Mouse (Mus musculus) myocyte (in vitro differentiated cells): ENCODE data around the gene Gm49320. TPM values are rescaled to one million over a fixed set of nuclear protein-coding genes. Genes with fewer than 3 reads are reported as not detected.

Source experiments
- H3K27me3 ChIP-seq: one replicate; pipeline ENCODE4 v1.6.1; 2011; ENCODE audit not compliant: control insufficient read depth, insufficient read depth, insufficient read length
- H3K36me3 ChIP-seq: one replicate; pipeline ENCODE4 v1.6.1; 2011; ENCODE audit not compliant: control insufficient read depth, insufficient read depth
- H3K4me2 ChIP-seq: one replicate; pipeline ENCODE4 v1.6.1; 2011; ENCODE audit warnings: low read depth, control low read depth
- H3K4me3 ChIP-seq: one replicate; pipeline ENCODE4 v1.5.1; 2011; ENCODE audit warnings: mild to moderate bottlenecking, control low read depth, moderate library complexity
- H3K79me2 ChIP-seq: one replicate; pipeline ENCODE4 v1.6.1; 2011; ENCODE audit not compliant: control insufficient read depth, insufficient read depth
- H3ac ChIP-seq: one replicate; pipeline ENCODE4 v1.6.1; 2011; ENCODE audit not compliant: control insufficient read depth, insufficient read length
- CEBPB ChIP-seq: IDR thresholded peaks from 2 replicates; pipeline ENCODE4 v1.6.1; 2011; ENCODE audit warnings: mild to moderate bottlenecking, moderate library complexity; ENCODE audit not compliant: poor library complexity, insufficient read depth, severe bottlenecking
- E2F4 ChIP-seq: IDR thresholded peaks from one replicate; pipeline ENCODE4 v1.6.1; 2011; ENCODE audit warnings: mild to moderate bottlenecking, control low read depth, moderate library complexity; ENCODE audit not compliant: insufficient read depth
- MAX ChIP-seq: IDR thresholded peaks from one replicate; pipeline ENCODE4 v1.6.1; 2011; ENCODE audit warnings: low read depth, mild to moderate bottlenecking, control low read depth
- MYOD1 ChIP-seq, 3 experiments: IDR thresholded peaks; one replicate each; pipeline ENCODE4 v1.6.1; 2011; ENCODE audit warnings: control low read depth in 2 of 3, low read depth in 2 of 3, mild to moderate bottlenecking in 2 of 3, moderate library complexity in 1 of 3; ENCODE audit not compliant: insufficient read length in 2 of 3, control insufficient read depth in 1 of 3
- MYOG ChIP-seq, 3 experiments: IDR thresholded peaks; one replicate each; pipeline ENCODE4 v1.6.1; 2011; ENCODE audit warnings: control low read depth in 2 of 3, low read depth in 2 of 3, mild to moderate bottlenecking in 2 of 3; ENCODE audit not compliant: insufficient read length in 2 of 3, control insufficient read depth in 1 of 3, insufficient read depth in 1 of 3
- POLR2A ChIP-seq: IDR thresholded peaks from one replicate; pipeline ENCODE4 v1.6.1; 2011; ENCODE audit warnings: low read depth, mild to moderate bottlenecking, control low read depth, moderate library complexity; ENCODE audit not compliant: insufficient read length
- POLR2AphosphoS2 ChIP-seq: IDR thresholded peaks from one replicate; pipeline ENCODE4 v1.6.1; 2011; ENCODE audit warnings: low read depth, control low read depth; ENCODE audit not compliant: insufficient read length
- REST ChIP-seq: IDR thresholded peaks from one replicate; pipeline ENCODE4 v1.6.1; 2011; ENCODE audit warnings: mild to moderate bottlenecking, control low read depth, moderate library complexity; ENCODE audit not compliant: insufficient read depth, insufficient read length
- SRF ChIP-seq: IDR thresholded peaks from one replicate; pipeline ENCODE4 v1.6.1; 2011; ENCODE audit warnings: low read depth; ENCODE audit not compliant: control insufficient read depth, insufficient read length
- TCF12 ChIP-seq: IDR thresholded peaks from one replicate; pipeline ENCODE4 v1.6.1; 2011; ENCODE audit warnings: mild to moderate bottlenecking, control low read depth; ENCODE audit not compliant: poor library complexity, insufficient read depth, severe bottlenecking
- TCF3 ChIP-seq: IDR thresholded peaks from one replicate; pipeline ENCODE4 v1.6.1; 2011; ENCODE audit warnings: low read depth, control low read depth; ENCODE audit not compliant: insufficient read length
- USF1 ChIP-seq: IDR thresholded peaks from one replicate; pipeline ENCODE4 v1.6.1; 2011; ENCODE audit warnings: low read depth, mild to moderate bottlenecking, control low read depth, moderate library complexity
- polyA plus RNA-seq: library from polyadenylated mRNA; unstranded; fragments of >200 nt; fragmentation: generic; extraction: Trizol; gene quantifications from one replicate; pipeline ENCODE4 v1.2.1, GENCODE M21; 2012; ENCODE audit warnings: missing spikeins

Gm49320 gene
- polyA plus RNA-seq = 0.36 TPM

DNA sequence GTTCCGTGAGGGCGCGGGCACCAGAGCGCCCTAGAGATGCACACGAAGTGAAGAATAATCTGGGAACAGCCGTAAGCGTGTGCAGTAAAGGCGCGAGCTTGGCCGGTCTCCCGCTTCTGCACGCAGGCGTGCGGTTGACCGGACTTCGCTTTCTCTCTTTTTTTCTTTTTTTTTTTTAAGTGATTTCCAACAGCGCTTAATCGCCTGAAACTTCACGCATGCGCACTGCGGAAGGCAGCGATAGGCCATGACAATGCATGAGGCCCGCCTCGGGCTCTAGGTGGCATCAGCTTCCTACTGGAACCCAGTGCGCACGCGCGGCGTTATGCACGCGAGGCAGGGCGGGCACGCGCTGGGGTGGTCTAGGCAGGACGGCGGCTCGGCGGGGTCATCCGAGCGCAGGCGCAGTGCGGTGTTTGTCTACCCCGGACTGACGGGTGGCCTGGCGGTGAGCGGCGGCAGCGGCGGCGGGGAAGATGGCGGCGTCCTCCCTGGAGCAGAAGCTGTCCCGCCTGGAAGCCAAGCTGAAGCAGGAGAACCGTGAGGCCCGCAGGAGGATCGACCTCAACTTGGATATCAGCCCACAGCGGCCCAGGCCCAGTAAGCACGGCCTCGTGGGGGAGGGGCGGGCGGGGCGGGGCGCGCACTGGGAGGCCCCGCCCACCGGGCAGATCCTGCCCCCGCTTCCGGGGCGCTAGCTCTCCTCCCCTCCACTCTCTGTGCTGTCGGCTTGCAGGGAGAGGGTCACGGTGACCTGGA, at the start of gene Gm49320, which contains the start of gene Map2k7:
Gm49320 (plus strand) TSS at position 432 of the 759 bp plus-strand sequence.
Map2k7 (plus strand) TSS at position 307 of the 759 bp plus-strand sequence.
- peak within 1 kb of the TSS; percentile 91 for H3K4me2 ChIP-seq
- no peaks in the 10 kb centered on the region for H3K27me3 ChIP-seq

DNA sequence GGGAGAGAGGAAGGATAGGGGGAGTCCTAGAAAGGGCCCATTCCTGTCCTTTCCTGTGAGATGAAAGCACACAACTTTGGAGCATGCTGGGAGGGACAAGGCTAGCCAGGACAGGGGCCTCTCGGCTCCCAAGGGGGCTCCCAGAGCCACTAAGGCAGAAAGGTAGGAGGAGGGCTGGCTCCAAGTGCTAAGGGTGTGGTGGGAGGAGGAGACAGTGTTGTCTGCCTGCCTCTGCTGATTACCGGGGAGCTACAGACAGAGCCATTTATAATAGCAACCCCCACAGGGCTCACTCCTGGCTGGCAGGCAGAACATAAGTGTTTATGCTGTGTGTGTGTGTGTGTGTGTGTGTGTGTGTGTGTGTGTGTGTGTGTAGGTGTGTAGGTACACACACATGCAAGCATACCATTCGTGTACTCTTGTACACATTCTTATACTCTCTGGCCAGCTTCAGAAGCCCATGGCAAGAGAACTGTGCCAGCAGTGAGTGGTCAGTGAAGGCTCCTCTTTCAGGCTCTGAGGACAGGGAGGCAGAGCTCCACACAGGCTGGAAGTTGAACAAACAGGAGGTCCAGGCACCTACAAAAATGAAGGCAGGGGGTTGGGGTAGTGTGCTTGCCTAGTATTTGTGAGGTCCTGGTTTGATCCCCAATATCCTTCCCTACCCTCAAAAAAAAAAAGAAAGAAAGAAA, 49.5 kb upstream of the Gm49320 start:
- H3ac ChIP-seq = no peak overlapping the region
- H3K4me2 ChIP-seq = no peak overlapping the region
- H3K4me3 ChIP-seq = no peak overlapping the region
- H3K27me3 ChIP-seq = no peaks in the 10 kb centered on the region
- TF ChIP-seq TCF12 (no peak), MAX (no peak), CEBPB (no peak), USF1 (no peak), MYOD1 (IDR thresholded peaks at IDR 0.05; ENCODE audit: control insufficient read depth in 1 of 3, insufficient read length in 2 of 3, low read depth in 2 of 3) (no peak), POLR2AphosphoS2 (no peak), MYOG (IDR thresholded peaks at IDR 0.05; ENCODE audit: control insufficient read depth in 1 of 3, insufficient read depth in 1 of 3, insufficient read length in 2 of 3, low read depth in 2 of 3) (no peak), SRF (no peak), POLR2A (no peak), REST (no peak), TCF3 (no peak), E2F4 (no peak)
- peaks cover 12% of the 10 kb centered on the region for H3K36me3 ChIP-seq
- H3K79me2 ChIP-seq = no peaks in the 10 kb centered on the region

More for the DNA sequence above, at the start of gene Gm49320, which contains the start of gene Map2k7:
- H3K79me2 ChIP-seq = peaks cover 31% of the 10 kb centered on the region
- H3ac ChIP-seq = peak within 1 kb of the TSS; percentile 76
- peak within 1 kb of the TSS; percentile 89 for H3K4me3 ChIP-seq
- TF ChIP-seq E2F4 (no peak), POLR2A (peak; percentile 78), TCF12 (no peak), MYOG (IDR thresholded peaks at IDR 0.05; ENCODE audit: control insufficient read depth in 1 of 3, insufficient read depth in 1 of 3, insufficient read length in 2 of 3, low read depth in 2 of 3) (peak in 2 of 3 experiments; percentile 39 to 46), POLR2AphosphoS2 (peak; percentile 96), REST (no peak), CEBPB (no peak), SRF (peak; percentile 64), MYOD1 (IDR thresholded peaks at IDR 0.05; ENCODE audit: control insufficient read depth in 1 of 3, insufficient read length in 2 of 3, low read depth in 2 of 3) (peak in 1 of 3 experiments; percentile 65), USF1 (no peak), MAX (no peak)
- H3K36me3 ChIP-seq = peaks cover 6% of the 10 kb centered on the region

DNA sequence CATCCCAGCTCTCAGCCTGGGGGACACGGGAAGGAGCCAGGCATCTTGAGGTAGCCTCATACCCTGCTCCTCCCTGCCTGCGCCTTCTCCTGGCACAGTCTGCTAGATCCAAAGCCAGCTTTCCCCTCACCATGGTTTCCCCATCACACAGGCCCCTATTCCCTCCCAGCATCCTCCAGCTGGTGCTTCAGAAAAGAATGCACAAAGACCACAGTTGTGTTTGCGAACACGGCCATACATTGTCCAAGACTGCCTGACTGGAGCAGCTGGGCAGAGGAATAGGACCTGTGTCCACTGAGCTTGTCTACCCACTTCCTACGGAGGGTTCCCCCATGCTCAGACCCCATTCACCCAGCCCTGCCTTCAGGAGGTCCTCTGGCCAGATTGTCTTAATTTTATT, 46.4 kb upstream of the Gm49320 start:
- Histone ChIP-seq H3K27me3 (no peaks in the 10 kb centered on the region), H3K36me3 (peaks cover 9% of the 10 kb centered on the region), H3K4me2 (no peak overlapping the region), H3K79me2 (no peaks in the 10 kb centered on the region), H3ac (no peak overlapping the region), H3K4me3 (no peak overlapping the region)
- TF ChIP-seq USF1 = no peak
- no peak for TF ChIP-seq TCF12
- TF ChIP-seq POLR2A = no peak
- no peak for TF ChIP-seq MYOD1 (IDR thresholded peaks at IDR 0.05; ENCODE audit: control insufficient read depth in 1 of 3, insufficient read length in 2 of 3, low read depth in 2 of 3)
- TF ChIP-seq TCF3 = no peak
- no peak for TF ChIP-seq MAX

- TF ChIP-seq POLR2A (no peak), TCF3 (no peak), MAX (no peak), TCF12 (no peak), MYOD1 (IDR thresholded peaks at IDR 0.05; ENCODE audit: control insufficient read depth in 1 of 3, insufficient read length in 2 of 3, low read depth in 2 of 3) (peak in 1 of 3 experiments; percentile 21), USF1 (no peak), SRF (no peak)
- H3K4me2 ChIP-seq = peak overlapping the region; percentile 12
- H3ac ChIP-seq = no peak overlapping the region
- no peak overlapping the region for H3K4me3 ChIP-seq
- no peaks in the 10 kb centered on the region for H3K27me3 ChIP-seq
- peaks cover 4% of the 10 kb centered on the region for H3K36me3 ChIP-seq
- no peaks in the 10 kb centered on the region for H3K79me2 ChIP-seq
Observed at GRCm38 (mm10) chr8:4192807-4193587, 45.7 kb upstream of the Gm49320 start.
